Mouse (Mus musculus) stomach, embryonic 14.5 days (tissue): ENCODE results near the gene Tuba3b. TPM values are rescaled to one million over a fixed set of nuclear protein-coding genes. Genes with fewer than 3 reads are reported as not detected.

ENCODE experiments used
- ATAC-seq: fragments of 200-750 bp; cut with Nextera tagmentation; 2 replicates; pipeline ENCODE4 v1.8.0; 2017; ENCODE audit warnings: low read depth, moderate TSS enrichment; ENCODE audit not compliant: insufficient number of reproducible peaks, insufficient read depth, low FRiP score
- H3K27ac ChIP-seq: fragments of 300-500 bp; sonication (generic); 2 replicates; pipeline ENCODE4 v1.5.1; 2014; ENCODE audit warnings: mild to moderate bottlenecking, low read length, moderate library complexity, mixed read lengths
- H3K27me3 ChIP-seq: fragments of 300-500 bp; sonication (generic); 2 replicates; pipeline ENCODE4 v1.6.1; 2014; ENCODE audit warnings: low read length, control low read depth, mixed read lengths; ENCODE audit not compliant: control insufficient read depth, insufficient read depth
- H3K36me3 ChIP-seq: fragments of 300-500 bp; sonication (generic); 2 replicates; pipeline ENCODE4 v1.6.1; 2014; ENCODE audit warnings: mild to moderate bottlenecking, control low read depth, low read length, moderate library complexity, mixed read lengths; ENCODE audit not compliant: control insufficient read depth, insufficient read depth
- H3K4me1 ChIP-seq: fragments of 300-500 bp; sonication (generic); 2 replicates; pipeline ENCODE4 v1.6.1; 2014; ENCODE audit warnings: low read length, control low read depth, mixed read lengths; ENCODE audit not compliant: control insufficient read depth, insufficient read depth
- H3K4me2 ChIP-seq: fragments of 300-500 bp; sonication (generic); replicated peaks from 2 replicates; pipeline ENCODE4 v1.6.1; 2014; ENCODE audit warnings: low read depth, low read length, control low read depth
- H3K4me3 ChIP-seq: fragments of 300-500 bp; sonication (generic); 2 replicates; pipeline ENCODE4 v1.5.1; 2014; ENCODE audit warnings: low read depth, low read length, control low read depth
- H3K9ac ChIP-seq: fragments of 300-500 bp; sonication (generic); replicated peaks from 2 replicates; pipeline ENCODE4 v1.6.1; 2014; ENCODE audit warnings: low read depth, mild to moderate bottlenecking, control low read depth, low read length, moderate library complexity, mixed read lengths
- H3K9me3 ChIP-seq: fragments of 300-500 bp; sonication (generic); 2 replicates; pipeline ENCODE4 v1.6.1; 2016; ENCODE audit warnings: low read depth, low read length, control low read depth; ENCODE audit not compliant: control insufficient read depth
- WGBS: fragments of 180-500 bp; shearing (Covaris S2); extraction: QIAGEN DNeasy Blood & Tissue Kit; methylation state at CpG from one replicate; pipeline ENCODE4 v1.1.7; 2014; 5-methylcytosine and 5-hydroxymethylcytosine counted together
- polyA plus RNA-seq: library from polyadenylated mRNA; unstranded; fragments of >200 nt; fragmentation: Nextera tagmentation; extraction: Ambion mirVana; gene quantifications from 2 replicates; pipeline ENCODE4 v1.2.1, GENCODE M21; 2014

Gene Tuba3b
- polyA plus RNA-seq, 1 experiment from 2014 or later, result not detected

GRCm38 (mm10) chr6:145651976-145652375, 36.4 kb downstream of the Tuba3b start:
- no peaks in the 10 kb centered on the region for H3K4me1 ChIP-seq
- H3K27ac ChIP-seq, result no peak overlapping the region
- no peak overlapping the region for H3K4me3 ChIP-seq
- H3K36me3 ChIP-seq, result no peaks in the 10 kb centered on the region
- H3K4me2 ChIP-seq, result no peak overlapping the region
- WGBS, result 61% methylated on average over 2 of the region's 2 CpGs
- H3K27me3 ChIP-seq, result no peaks in the 10 kb centered on the region
- no peaks in the 10 kb centered on the region for H3K9me3 ChIP-seq
- H3K9ac ChIP-seq, result no peak overlapping the region
- no peak for ATAC-seq

- no peak for ATAC-seq
- WGBS, result 83% methylated on average over 5 of the region's 5 CpGs
These were observed 37.4 kb downstream of the Tuba3b start for GRCm38 (mm10) chr6:145652986-145653385.

GRCm38 (mm10) chr6:145653626-145654025, 38.1 kb downstream of the Tuba3b start:
- no peaks in the 10 kb centered on the region for H3K4me1 ChIP-seq
- no peak for ATAC-seq
- WGBS, result 68% methylated on average over 5 of the region's 5 CpGs
- no peaks in the 10 kb centered on the region for H3K27me3 ChIP-seq
- H3K9me3 ChIP-seq, result no peaks in the 10 kb centered on the region
- H3K4me3 ChIP-seq, result no peak overlapping the region
- H3K36me3 ChIP-seq, result no peaks in the 10 kb centered on the region
- H3K9ac ChIP-seq, result no peak overlapping the region
- no peak overlapping the region for H3K27ac ChIP-seq
- H3K4me2 ChIP-seq, result no peak overlapping the region

More at GRCm38 (mm10) chr6:145652986-145653385, 37.4 kb downstream of the Tuba3b start:
- no peaks in the 10 kb centered on the region for H3K27me3 ChIP-seq
- no peaks in the 10 kb centered on the region for H3K4me1 ChIP-seq
- H3K4me3 ChIP-seq, result no peak overlapping the region
- no peaks in the 10 kb centered on the region for H3K9me3 ChIP-seq
- no peak overlapping the region for H3K27ac ChIP-seq
- H3K36me3 ChIP-seq, result no peaks in the 10 kb centered on the region
- H3K9ac ChIP-seq, result no peak overlapping the region
- no peak overlapping the region for H3K4me2 ChIP-seq

- H3K4me2 ChIP-seq, result no peak overlapping the region
- H3K4me1 ChIP-seq, result no peaks in the 10 kb centered on the region
- no peak overlapping the region for H3K9ac ChIP-seq
- no peaks in the 10 kb centered on the region for H3K27me3 ChIP-seq
- WGBS, result 69% methylated on average over 8 of the region's 8 CpGs
- ATAC-seq, result no peak
- no peaks in the 10 kb centered on the region for H3K36me3 ChIP-seq
- no peaks in the 10 kb centered on the region for H3K9me3 ChIP-seq
- H3K27ac ChIP-seq, result no peak overlapping the region
- H3K4me3 ChIP-seq, result no peak overlapping the region
These were observed 38.7 kb downstream of the Tuba3b start for GRCm38 (mm10) chr6:145654062-145654836.

- Histone ChIP-seq H3K9me3 (no peaks in the 10 kb centered on the region), H3K4me3 (no peak overlapping the region), H3K27ac (no peak overlapping the region), H3K27me3 (no peaks in the 10 kb centered on the region), H3K4me1 (no peaks in the 10 kb centered on the region), H3K4me2 (no peak overlapping the region), H3K36me3 (no peaks in the 10 kb centered on the region), H3K9ac (no peak overlapping the region)
- WGBS, result 86% methylated on average over 1 of the region's 1 CpGs
- no peak for ATAC-seq
These were observed 40.1 kb downstream of the Tuba3b start for GRCm38 (mm10) chr6:145655678-145656077.

GRCm38 (mm10) chr6:145656740-145657591, 41.4 kb downstream of the Tuba3b start:
- 66% methylated on average over 15 of the region's 15 CpGs for WGBS
- no peak overlapping the region for H3K27ac ChIP-seq
- H3K4me2 ChIP-seq, result no peak overlapping the region
- no peaks in the 10 kb centered on the region for H3K9me3 ChIP-seq
- H3K27me3 ChIP-seq, result no peaks in the 10 kb centered on the region
- no peaks in the 10 kb centered on the region for H3K36me3 ChIP-seq
- no peaks in the 10 kb centered on the region for H3K4me1 ChIP-seq
- H3K4me3 ChIP-seq, result no peak overlapping the region
- no peak for ATAC-seq
- H3K9ac ChIP-seq, result no peak overlapping the region

GRCm38 (mm10) chr6:145659116-145659515, 43.6 kb downstream of the Tuba3b start:
- H3K27ac ChIP-seq, result no peak overlapping the region
- WGBS, result 72% methylated on average over 6 of the region's 6 CpGs
- H3K27me3 ChIP-seq, result no peaks in the 10 kb centered on the region
- H3K4me2 ChIP-seq, result no peak overlapping the region
- H3K9ac ChIP-seq, result no peak overlapping the region
- ATAC-seq, result no peak
- H3K4me3 ChIP-seq, result no peak overlapping the region
- no peaks in the 10 kb centered on the region for H3K4me1 ChIP-seq
- H3K9me3 ChIP-seq, result no peaks in the 10 kb centered on the region
- H3K36me3 ChIP-seq, result no peaks in the 10 kb centered on the region

GRCm38 (mm10) chr6:145660943-145661342, 45.4 kb downstream of the Tuba3b start:
- no peak overlapping the region for H3K9ac ChIP-seq
- H3K4me1 ChIP-seq, result no peaks in the 10 kb centered on the region
- no peak overlapping the region for H3K27ac ChIP-seq
- H3K4me2 ChIP-seq, result no peak overlapping the region
- H3K27me3 ChIP-seq, result no peaks in the 10 kb centered on the region
- no peaks in the 10 kb centered on the region for H3K36me3 ChIP-seq
- ATAC-seq, result no peak
- 55% methylated on average over 11 of the region's 11 CpGs for WGBS
- H3K4me3 ChIP-seq, result no peak overlapping the region
- H3K9me3 ChIP-seq, result 0 out of 2 replicates have a peak, but pooled peaks cover 3% of the 10 kb centered on the region
